Mouse (Mus musculus) inflammation-experienced regulatory T-cells (primary cell): ENCODE measurements around the gene Car6. TPM values are rescaled to one million over a fixed set of nuclear protein-coding genes. Genes with fewer than 3 reads are reported as not detected.

Experiments used
- polyA plus RNA-seq, 2 experiments: library from polyadenylated mRNA; unstranded; fragments of 100-300 nt; shearing (Covaris generic); gene quantifications; one replicate each; pipeline ENCODE4 v1.2.1; 2017

Gene Car6
- polyA plus RNA-seq, result 1,000 to 10,000 TPM in 1 of 2 experiments, 1 to 10 TPM in 1; 1.5 to 1,459 TPM

DNA sequence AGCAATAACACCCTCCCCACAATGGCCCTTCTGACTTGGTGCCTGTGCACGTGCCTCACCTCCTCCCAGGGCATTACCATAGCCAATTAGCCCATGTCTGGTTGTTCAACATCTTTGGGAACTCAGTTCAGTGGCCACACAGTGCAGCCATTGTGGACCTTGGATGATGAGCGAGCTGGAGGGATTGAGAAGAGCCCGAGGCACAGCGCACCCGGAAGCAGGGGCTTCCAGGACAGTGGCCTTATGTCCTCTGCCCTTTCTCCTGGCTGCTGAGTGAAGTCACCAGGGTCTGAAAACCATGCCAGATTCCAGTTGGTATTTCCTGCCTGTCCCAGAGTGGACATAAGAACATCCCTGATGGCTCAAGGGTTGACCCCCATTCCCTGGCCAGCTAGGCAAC lies at the start of gene Car6:
Gene Car6 (minus strand): TSS at position 101 of the 400 bp plus-strand sequence.

GRCm38 (mm10) chr4:150236521-150237481 lies 35.7 kb upstream of the Car6 start, which contains the start of gene Eno1:
Gene Eno1, plus strand, starts transcription at chr4:150236721.

Other genes starting within 250 kb of the Car6 start
- 10 to 100 TPM; 12.8 to 20.5 TPM for gene Spsb1, start 246.3 kb downstream of the Car6 start, polyA plus RNA-seq
- 10 to 100 TPM; 11.1 to 19.6 TPM for gene H6pd, start 192.3 kb downstream of the Car6 start, polyA plus RNA-seq
- gene Gpr157, start 114.0 kb downstream of the Car6 start, polyA plus RNA-seq, result under 1 TPM; 0.30 to 0.91 TPM
- gene Slc2a5, start 82.0 kb downstream of the Car6 start, polyA plus RNA-seq, result under 1 TPM; 0.25 to 0.58 TPM
- not detected for gene Slc2a7, start 52.4 kb downstream of the Car6 start, polyA plus RNA-seq
- gene Eno1, start 35.4 kb upstream of the Car6 start, polyA plus RNA-seq, result 1,000 to 10,000 TPM in 1 of 2 experiments, 100 to 1,000 TPM in 1; 810 to 1,124 TPM
- 10 to 100 TPM; 32.0 to 43.0 TPM for gene Rere, start 80.3 kb upstream of the Car6 start, polyA plus RNA-seq